Mouse (Mus musculus) CD4-positive naive resting alpha-beta T cell, adult 57 days (primary cell): Measurements from ENCODE around the gene Gm16405. TPM values are rescaled to one million over a fixed set of nuclear protein-coding genes. Genes with fewer than 3 reads are reported as not detected.

Experiments
- total RNA-seq: library from RNA; stranded (reverse); gene quantifications from one replicate; pipeline ENCODE4 v1.2.4, GENCODE M21; 2023

Gm16405 gene
- not detected for total RNA-seq

DNA sequence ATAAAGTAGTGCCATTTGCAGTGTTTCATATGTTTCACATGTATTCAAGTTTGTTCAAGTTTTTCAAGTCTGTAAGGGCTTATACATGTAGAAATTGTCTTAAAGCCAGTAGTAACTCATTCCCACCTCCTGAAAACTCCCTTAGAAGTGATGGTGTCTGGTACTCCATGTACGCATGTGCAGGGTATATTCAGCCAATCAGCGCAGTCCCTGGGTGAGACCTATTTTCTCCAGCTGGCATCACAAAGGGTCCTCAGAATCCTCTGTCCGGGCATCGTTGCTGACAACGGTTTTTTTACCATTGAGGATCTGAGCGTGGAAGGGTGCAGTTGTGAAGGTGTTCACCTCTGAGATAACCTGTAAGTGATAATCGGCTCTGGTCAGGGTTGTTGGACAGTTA, at the start of gene Gm16405:
Gm16405 (plus strand) TSS at position 301 of the 400 bp plus-strand sequence.

Other genes starting within 250 kb of the Gm16405 start
- gene Gm16430, start 91.0 kb downstream of the Gm16405 start, total RNA-seq = not detected